Mouse (Mus musculus) MEL (cell line): ENCODE measurements around the gene Pkhd1.

Source experiments
- CTCF ChIP-seq, 3 experiments: IDR thresholded peaks in 2 of 3; conservative IDR thresholded peaks in 1 of 3; 2 replicates each; pipeline ENCODE4 v1.5.1; 2011 to 2012; ENCODE audit warnings: low read length in 3 of 3, low read depth in 2 of 3, mild to moderate bottlenecking in 2 of 3, improper control_type of control experiment in 1 of 3, inconsistent platforms in 1 of 3, mixed read lengths in 1 of 3, moderate library complexity in 1 of 3; ENCODE audit not compliant: control insufficient read depth in 1 of 3, insufficient read depth in 1 of 3, poor library complexity in 1 of 3, severe bottlenecking in 1 of 3
- EP300 ChIP-seq, 2 experiments: IDR thresholded peaks; 2 replicates each; pipeline ENCODE4 v1.6.1; 2011; ENCODE audit warnings: improper control_type of control experiment in 2 of 2, low read length in 2 of 2, low read depth in 1 of 2, mild to moderate bottlenecking in 1 of 2
- ETS1 ChIP-seq: IDR thresholded peaks from 2 replicates; pipeline ENCODE4 v1.6.1; 2012; ENCODE audit warnings: low read depth, mild to moderate bottlenecking, inconsistent platforms, low read length, improper control_type of control experiment, moderate library complexity
- KAT2A ChIP-seq: conservative IDR thresholded peaks from 2 replicates; pipeline ENCODE4 v1.6.1; 2012; ENCODE audit warnings: low read depth, low read length, improper control_type of control experiment, inconsistent platforms
- MAFK ChIP-seq: IDR thresholded peaks from 2 replicates; pipeline ENCODE4 v1.6.1; 2011; ENCODE audit warnings: low read depth, mild to moderate bottlenecking, low read length, improper control_type of control experiment, borderline replicate concordance
- MXI1 ChIP-seq: IDR thresholded peaks from 2 replicates; pipeline ENCODE4 v1.6.1; 2011; ENCODE audit warnings: mild to moderate bottlenecking, low read depth, low read length, improper control_type of control experiment
- POLR2A ChIP-seq, 2 experiments: IDR thresholded peaks; 2 replicates each; pipeline ENCODE4 v1.6.1; 2011 to 2012; ENCODE audit warnings: low read length in 2 of 2, mild to moderate bottlenecking in 2 of 2, control low read depth in 1 of 2, improper control_type of control experiment in 1 of 2, low read depth in 1 of 2, moderate library complexity in 1 of 2; ENCODE audit not compliant: control insufficient read depth in 1 of 2, insufficient read depth in 1 of 2, poor library complexity in 1 of 2
- TAL1 ChIP-seq: IDR thresholded peaks from 2 replicates; pipeline ENCODE4 v1.6.1; 2012; ENCODE audit warnings: mild to moderate bottlenecking, inconsistent platforms, low read length, moderate library complexity, mixed read lengths
- TCF12 ChIP-seq: IDR thresholded peaks from 2 replicates; pipeline ENCODE4 v1.6.1; 2014; ENCODE audit warnings: low read depth, mild to moderate bottlenecking, inconsistent platforms, low read length, improper control_type of control experiment, moderate library complexity
- USF1 ChIP-seq: IDR thresholded peaks from 2 replicates; pipeline ENCODE4 v1.6.1; 2014; ENCODE audit warnings: low read depth, mild to moderate bottlenecking, inconsistent platforms, low read length, improper control_type of control experiment, moderate library complexity
- USF2 ChIP-seq, 2 experiments: IDR thresholded peaks; 2 replicates each; pipeline ENCODE4 v1.6.1; 2011 to 2012; ENCODE audit warnings: improper control_type of control experiment in 2 of 2, low read length in 2 of 2, borderline replicate concordance in 1 of 2, inconsistent platforms in 1 of 2, low read depth in 1 of 2, mild to moderate bottlenecking in 1 of 2; ENCODE audit not compliant: insufficient read depth in 1 of 2
- ZMIZ1 ChIP-seq: IDR thresholded peaks from 2 replicates; pipeline ENCODE4 v1.6.1; 2012; ENCODE audit warnings: low read depth, mild to moderate bottlenecking, inconsistent platforms, low read length, improper control_type of control experiment, moderate library complexity
- ZNF384 ChIP-seq: IDR thresholded peaks from 2 replicates; pipeline ENCODE4 v1.6.1; 2012; ENCODE audit warnings: low read depth, mild to moderate bottlenecking, inconsistent platforms, low read length, improper control_type of control experiment

GRCm38 (mm10) chr1:20180157-20180556 is 437.7 kb downstream of the Pkhd1 start:
- no peak for TF ChIP-seq MAFK
- no peak for TF ChIP-seq CTCF (IDR thresholded peaks at IDR 0.05 in 2 of 3, conservative IDR thresholded peaks at IDR 0.05 in 1 of 3; ENCODE audit: control insufficient read depth in 1 of 3, insufficient read depth in 1 of 3, low read depth in 2 of 3, low read length in 3 of 3, poor library complexity in 1 of 3, severe bottlenecking in 1 of 3)
- no peak for TF ChIP-seq POLR2A (IDR thresholded peaks at IDR 0.05; ENCODE audit: control insufficient read depth in 1 of 2, insufficient read depth in 1 of 2, low read depth in 1 of 2, low read length in 2 of 2, poor library complexity in 1 of 2)
- TF ChIP-seq MXI1: no peak
- no peak for TF ChIP-seq USF2 (IDR thresholded peaks at IDR 0.05; ENCODE audit: borderline replicate concordance in 1 of 2, insufficient read depth in 1 of 2, low read depth in 1 of 2, low read length in 2 of 2)
- no peak for TF ChIP-seq TCF12
- TF ChIP-seq ETS1: no peak
- TF ChIP-seq EP300 (IDR thresholded peaks at IDR 0.05; ENCODE audit: low read depth in 1 of 2, low read length in 2 of 2): no peak
- TF ChIP-seq ZNF384: no peak
- TF ChIP-seq TAL1: no peak
- TF ChIP-seq KAT2A: no peak
- no peak for TF ChIP-seq USF1
- TF ChIP-seq ZMIZ1: no peak
